Mouse (Mus musculus) c-Kit-positive CD71-positive TER-119-negative erythroid progenitor cells, embryonic 14.5 days (primary cell): ENCODE measurements around the gene Flywch1.

Experiments
- DNase-seq: peaks from one replicate; pipeline ENCODE4 v3.0.0-alpha.2; 2013; ENCODE audit warnings: low read depth

Flywch1 gene

DNA sequence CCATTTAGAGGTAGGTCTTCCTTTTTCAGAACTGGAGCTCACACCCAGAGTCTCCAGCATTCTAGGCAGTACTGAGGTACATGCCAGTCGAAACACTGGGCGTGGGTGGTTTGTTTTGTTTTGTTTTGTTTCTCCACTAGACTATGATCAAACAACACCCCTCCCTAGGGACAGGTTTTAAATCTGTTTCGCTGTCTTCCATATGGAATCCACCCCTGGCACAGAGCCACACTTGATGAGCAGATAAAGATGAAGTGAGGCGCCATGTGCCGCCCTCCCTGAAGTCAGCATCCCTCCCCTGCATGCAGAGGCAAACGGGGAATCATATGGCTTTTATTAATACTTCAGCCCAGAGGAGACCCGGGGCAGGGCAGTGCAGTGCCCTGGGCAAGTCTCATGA lies 66.7 kb downstream of the Flywch1 start:
- no peak for DNase-seq

DNA sequence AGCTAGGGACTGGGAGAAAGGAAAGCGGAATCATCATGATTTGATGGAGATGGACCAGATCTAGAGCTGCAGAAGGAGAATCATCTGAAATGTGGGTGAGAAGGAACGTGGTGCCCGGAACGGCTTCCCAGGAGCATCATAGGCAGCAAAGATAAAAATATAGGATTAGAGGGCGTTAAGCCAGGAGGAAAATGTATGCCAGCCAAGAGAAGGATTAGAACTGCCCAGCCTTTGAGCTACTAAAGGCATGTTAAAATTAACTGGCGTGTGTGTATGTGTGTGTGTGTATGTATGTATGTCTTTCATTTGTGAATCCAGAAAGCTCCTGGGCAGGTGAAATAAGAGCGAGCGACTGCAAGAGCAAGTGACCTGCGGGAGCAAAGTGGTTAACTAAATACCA lies 68.1 kb downstream of the Flywch1 start:
- no peak for DNase-seq
